Mouse (Mus musculus) brain, adult 2 months (tissue): ENCODE data around the gene Gpr37l1.
A peak's percentile ranks its signal among the peaks of the same experiment; 100 is the strongest.
"Not testable (repeated sequence)": the region's sequence is repeated elsewhere in the genome, so short reads cannot be mapped to it uniquely, and the experiment has no call there.

ENCODE experiments used
- DNase-seq: peaks from one replicate; pipeline ENCODE4 v3.0.0; 2011; ENCODE audit warnings: low read depth, low spot score

Gpr37l1 gene

GRCm38 (mm10) chr1:135124573-135125363 lies 42.7 kb downstream of the Gpr37l1 start:
- no peak for DNase-seq

DNA sequence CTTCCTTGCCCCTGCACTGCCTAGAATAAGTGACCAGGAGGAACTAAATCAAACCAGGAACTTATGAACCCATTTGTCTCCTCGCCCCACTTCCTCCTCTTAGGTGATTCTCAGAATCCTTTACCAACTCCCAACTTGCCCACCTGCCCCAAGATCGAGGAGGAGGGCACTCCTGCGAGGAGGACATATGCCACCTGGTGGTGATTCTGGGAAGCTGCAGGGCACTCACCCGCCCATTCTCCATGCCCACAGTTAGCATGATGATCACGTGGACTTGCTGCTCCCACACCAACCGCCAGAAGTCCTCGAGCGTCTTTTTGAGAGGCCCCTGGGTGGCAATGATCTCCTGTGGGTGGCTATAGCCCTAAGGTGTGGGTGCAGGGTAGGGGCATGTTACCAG lies 54.8 kb downstream of the Gpr37l1 start:
- DNase-seq = peak; percentile 77

- not testable (repeated sequence) for DNase-seq
Observed at GRCm38 (mm10) chr1:135111271-135111670, 56.2 kb downstream of the Gpr37l1 start.
